Mouse (Mus musculus): ENCODE data around the gene Thoc5. TPM values are rescaled to one million over a fixed set of nuclear protein-coding genes. Genes with fewer than 3 reads are reported as not detected.

Thoc5 gene
- polyA plus RNA-seq, 1 experiment from 2014 or later, result 57.9 TPM

DNA sequence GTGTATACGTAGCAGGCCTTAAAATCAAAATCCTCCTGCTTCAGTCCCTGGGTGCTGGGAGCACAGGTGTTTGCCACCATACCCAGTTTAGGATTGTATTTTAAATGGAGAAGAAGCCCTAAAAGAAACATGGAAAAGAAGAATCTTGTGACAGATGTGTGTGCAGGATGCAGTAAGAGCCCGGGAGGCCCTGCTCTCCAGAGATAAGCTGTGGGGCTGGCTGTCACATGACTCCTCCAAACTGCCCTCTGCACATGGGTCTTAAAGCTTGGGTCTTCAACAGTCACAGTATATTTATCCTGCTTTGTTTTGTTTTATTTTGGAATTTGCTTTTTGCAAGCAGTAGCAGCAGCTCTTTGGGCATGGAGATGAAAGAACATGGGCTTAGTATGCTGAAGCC lies 72.4 kb downstream of the Thoc5 start:
- H3K4me3 ChIP-seq, result no peak overlapping the region
- H3K27ac ChIP-seq (replicated peaks), result no peak overlapping the region
- H3K27me3 ChIP-seq (ENCODE audit: low read depth, poor library complexity, severe bottlenecking), result no peaks in the 10 kb centered on the region
- H3K36me3 ChIP-seq, result no peaks in the 10 kb centered on the region
- no peaks in the 10 kb centered on the region for H3K9me3 ChIP-seq (replicated peaks)
- H3K4me1 ChIP-seq, result 0 out of 2 replicates have a peak, but pooled peaks cover 9% of the 10 kb centered on the region
- 61% methylated on average over 2 of the region's 2 CpGs for WGBS
- no peak for DNase-seq (ENCODE audit: low spot score)

DNA sequence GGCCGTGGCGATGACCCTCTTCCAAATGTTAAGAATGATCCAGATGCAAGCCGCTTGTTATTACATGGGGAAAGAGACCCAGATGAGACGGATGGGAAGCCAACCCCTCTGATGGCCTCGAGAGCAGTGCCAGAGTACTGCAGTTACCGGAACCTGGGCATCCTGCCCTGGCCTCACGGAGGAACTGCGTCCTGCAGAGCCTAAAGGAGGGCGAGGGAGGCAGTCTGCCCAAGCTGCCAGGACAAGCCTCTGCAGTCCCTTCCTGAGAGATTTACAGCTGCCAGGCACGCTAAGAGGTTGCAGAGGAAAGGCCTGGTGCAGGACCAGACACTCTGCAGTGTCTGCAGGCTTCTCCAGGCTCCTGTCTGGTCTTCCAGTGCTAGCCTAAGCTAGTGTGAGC lies 73.3 kb downstream of the Thoc5 start:
- Histone ChIP-seq H3K4me3 (no peak overlapping the region), H3K36me3 (no peaks in the 10 kb centered on the region), H3K27ac (replicated peaks) (no peak overlapping the region), H3K4me1 (0 out of 2 replicates have a peak, but pooled peaks cover 9% of the 10 kb centered on the region), H3K9me3 (replicated peaks) (no peaks in the 10 kb centered on the region), H3K27me3 (ENCODE audit: low read depth, poor library complexity, severe bottlenecking) (no peaks in the 10 kb centered on the region)
- WGBS, result 80% methylated on average over 10 of the region's 10 CpGs
- no peak for DNase-seq (ENCODE audit: low spot score)

DNA sequence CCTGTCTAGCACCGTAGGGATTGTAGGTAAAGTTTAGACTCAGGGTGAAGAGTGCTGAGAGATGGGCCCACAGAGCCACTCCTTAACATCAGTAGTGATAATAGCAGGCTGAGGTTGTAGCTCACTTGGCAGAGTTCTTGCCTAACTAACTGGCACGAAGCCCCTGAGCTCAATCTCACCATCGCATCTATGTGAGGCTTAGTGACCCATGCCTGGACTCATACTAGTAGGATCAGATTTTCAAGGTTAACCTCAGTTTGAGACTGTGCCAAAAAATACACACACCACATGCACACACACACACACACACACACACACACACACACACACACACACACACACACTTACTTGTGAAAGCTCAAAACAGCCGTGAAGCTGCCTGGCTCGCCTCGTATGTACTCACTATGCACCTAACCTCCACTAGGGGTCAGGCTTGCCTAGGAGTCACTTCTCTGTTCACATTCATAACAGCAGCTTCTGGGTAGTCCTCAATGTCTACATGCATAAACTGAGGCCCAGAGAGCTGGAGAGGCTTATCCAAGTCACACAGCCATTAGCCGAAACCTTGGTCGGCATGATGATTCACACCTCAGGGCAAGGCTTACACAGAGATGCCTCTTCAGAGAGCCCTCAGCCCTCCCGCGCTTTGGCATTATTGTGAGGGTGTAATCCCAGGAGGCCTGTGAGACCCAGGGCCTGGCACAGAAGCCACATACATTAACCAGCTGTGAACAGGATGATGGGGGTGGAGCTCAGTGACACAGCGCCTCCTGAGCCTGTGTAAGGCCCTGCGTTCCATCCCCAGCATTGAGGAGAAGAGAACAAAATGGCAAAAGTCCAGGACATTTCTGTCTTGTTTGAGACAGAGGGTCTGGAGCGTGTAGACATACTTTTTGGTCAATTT lies 78.1 kb downstream of the Thoc5 start:
- peak; percentile 53 for DNase-seq (ENCODE audit: low spot score)
- no peaks in the 10 kb centered on the region for H3K36me3 ChIP-seq
- peaks cover 14% of the 10 kb centered on the region; the same call in 1 of the 2 replicates for H3K27me3 ChIP-seq (ENCODE audit: low read depth, poor library complexity, severe bottlenecking)
- peaks cover 4% of the 10 kb centered on the region; the same call in 1 of the 2 replicates for H3K4me1 ChIP-seq
- no peak overlapping the region for H3K27ac ChIP-seq (replicated peaks)
- no peak overlapping the region for H3K4me3 ChIP-seq
- 64% methylated on average over 13 of the region's 13 CpGs for WGBS
- H3K9me3 ChIP-seq (replicated peaks), result no peaks in the 10 kb centered on the region

DNA sequence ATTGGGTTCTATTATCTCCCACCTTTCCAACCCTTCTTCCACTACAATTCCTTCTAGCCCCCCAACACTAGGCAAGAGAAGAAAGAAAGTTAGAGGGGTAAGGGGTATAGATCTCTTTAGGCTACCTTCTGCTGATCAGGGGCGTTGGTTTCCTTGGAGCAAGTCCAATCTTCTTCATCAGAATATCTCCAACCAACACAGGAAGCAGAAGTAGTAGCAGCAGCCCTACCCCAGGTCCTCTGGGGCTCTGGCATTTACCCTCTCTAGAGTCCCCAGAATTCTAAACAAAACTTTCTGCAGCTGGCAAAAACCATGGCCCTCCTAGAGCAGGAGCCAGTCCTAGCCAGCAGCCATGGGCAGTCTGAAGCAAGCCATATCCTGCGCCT lies 78.7 kb downstream of the Thoc5 start:
- H3K27me3 ChIP-seq (ENCODE audit: low read depth, poor library complexity, severe bottlenecking), result peaks cover 14% of the 10 kb centered on the region; the same call in 1 of the 2 replicates
- WGBS, result 92% methylated on average over 2 of the region's 2 CpGs
- H3K36me3 ChIP-seq, result no peaks in the 10 kb centered on the region
- DNase-seq (ENCODE audit: low spot score), result no peak
- no peak overlapping the region for H3K4me3 ChIP-seq
- H3K4me1 ChIP-seq, result peaks cover 4% of the 10 kb centered on the region; the same call in 1 of the 2 replicates
- H3K9me3 ChIP-seq (replicated peaks), result no peaks in the 10 kb centered on the region
- no peak overlapping the region for H3K27ac ChIP-seq (replicated peaks)

DNA sequence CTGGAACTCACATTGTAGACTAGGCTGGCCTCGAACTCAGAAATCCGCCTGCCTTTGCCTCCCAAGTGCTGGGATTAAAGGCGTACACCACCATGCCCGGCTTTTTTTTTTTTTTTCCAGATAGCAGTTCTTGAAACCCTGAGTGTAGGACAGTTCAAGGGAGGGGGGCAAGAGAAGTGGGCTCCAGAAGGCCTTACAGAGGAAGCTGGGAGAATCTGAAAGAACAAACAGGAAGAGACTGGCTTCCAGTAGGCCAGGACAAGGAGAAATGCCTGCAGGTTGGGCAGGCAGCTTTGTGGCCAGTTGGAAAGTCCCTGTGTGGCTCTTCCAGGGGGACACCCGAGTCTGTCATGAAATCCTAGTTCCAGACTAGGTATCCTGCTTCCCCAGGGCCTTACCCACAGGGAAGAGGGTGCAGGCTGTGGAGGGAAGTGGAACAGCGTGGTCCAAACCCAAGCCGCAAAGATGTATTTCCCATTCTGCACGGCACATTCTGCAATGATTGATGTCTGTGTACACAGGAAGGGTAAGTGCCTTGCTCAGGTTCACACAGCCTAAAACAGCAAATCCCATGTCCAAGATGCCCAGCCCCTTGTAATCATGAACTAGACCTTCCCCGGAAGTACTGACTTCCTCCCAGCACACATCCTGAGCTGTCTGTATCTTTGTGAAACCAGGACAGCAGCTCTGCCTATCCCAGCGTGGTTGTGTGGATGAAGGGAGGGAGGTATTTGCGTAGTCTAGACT lies 79.4 kb downstream of the Thoc5 start:
- H3K36me3 ChIP-seq, result no peaks in the 10 kb centered on the region
- peaks cover 4% of the 10 kb centered on the region; the same call in 1 of the 2 replicates for H3K4me1 ChIP-seq
- H3K9me3 ChIP-seq (replicated peaks), result no peaks in the 10 kb centered on the region
- WGBS, result 83% methylated on average over 11 of the region's 11 CpGs
- H3K27ac ChIP-seq (replicated peaks), result no peak overlapping the region
- H3K4me3 ChIP-seq, result no peak overlapping the region
- H3K27me3 ChIP-seq (ENCODE audit: low read depth, poor library complexity, severe bottlenecking), result peaks cover 14% of the 10 kb centered on the region; the same call in 1 of the 2 replicates
- no peak for DNase-seq (ENCODE audit: low spot score)

DNA sequence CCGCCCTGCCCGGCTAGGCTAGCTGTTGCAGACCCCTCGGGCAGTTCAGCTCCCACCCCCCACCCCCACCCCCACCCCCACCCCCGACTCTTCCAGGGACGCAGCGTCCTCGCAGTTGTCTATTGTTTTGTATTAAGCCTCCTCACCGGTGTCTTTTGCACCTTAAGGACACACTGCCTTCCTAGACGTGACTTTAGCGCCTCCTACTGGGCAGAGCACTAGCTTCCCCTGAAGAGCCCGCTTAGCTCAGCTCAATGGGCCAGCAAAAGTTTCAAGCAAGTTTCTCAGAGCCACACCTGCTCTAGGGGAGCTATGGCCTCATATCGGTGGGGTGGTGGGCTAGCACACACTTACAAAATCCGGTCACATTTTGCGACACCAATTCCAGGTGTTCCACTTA lies 80.5 kb downstream of the Thoc5 start:
- peak; percentile 64 for DNase-seq (ENCODE audit: low spot score)
- 5% methylated on average over 14 of the region's 14 CpGs for WGBS
- Histone ChIP-seq H3K4me1 (peaks cover 8% of the 10 kb centered on the region; the same call in 1 of the 2 replicates), H3K9me3 (replicated peaks) (no peaks in the 10 kb centered on the region), H3K4me3 (peak overlapping the region; percentile 30), H3K36me3 (no peaks in the 10 kb centered on the region), H3K27me3 (ENCODE audit: low read depth, poor library complexity, severe bottlenecking) (peaks cover 14% of the 10 kb centered on the region; the same call in 1 of the 2 replicates), H3K27ac (replicated peaks) (no peak overlapping the region)

Small RNA genes lying within 50 kb of the gene (microRNA-seq; reads per million reads assigned to microRNA genes)
- 0.90 reads per million for gene Mir6918

Other genes with a start within 250 kb of the Thoc5 start
- 639 and 680 TPM in 2 replicates for gene Uqcr10, start 191.0 kb upstream of the Thoc5 start, polyA plus RNA-seq (2016; fragmentation: Nextera tagmentation; extraction: Ambion mirVana)
- gene Zmat5, start 190.6 kb upstream of the Thoc5 start, polyA plus RNA-seq (2016; fragmentation: Nextera tagmentation; extraction: Ambion mirVana), result 83.9 and 86.7 TPM in 2 replicates
- 0.11 and 0.22 TPM in 2 replicates for gene Cabp7, start 148.5 kb upstream of the Thoc5 start, polyA plus RNA-seq (2016; fragmentation: Nextera tagmentation; extraction: Ambion mirVana)
- gene Nf2, start 45.8 kb upstream of the Thoc5 start, polyA plus RNA-seq (2016; fragmentation: Nextera tagmentation; extraction: Ambion mirVana), result 55.5 and 65.1 TPM in 2 replicates
- 70.8 and 81.2 TPM in 2 replicates for gene Nipsnap1, start 21.4 kb upstream of the Thoc5 start, polyA plus RNA-seq (2016; fragmentation: Nextera tagmentation; extraction: Ambion mirVana)
- gene Nefh, start 52.7 kb downstream of the Thoc5 start, polyA plus RNA-seq (2016; fragmentation: Nextera tagmentation; extraction: Ambion mirVana), result 0.23 and 0.29 TPM in 2 replicates
- gene Ap1b1, start 91.5 kb downstream of the Thoc5 start, polyA plus RNA-seq (2016; fragmentation: Nextera tagmentation; extraction: Ambion mirVana), result 62.2 and 68.4 TPM in 2 replicates
- 0.44 and 1.2 TPM in 2 replicates for gene Rasl10a, start 162.8 kb downstream of the Thoc5 start, polyA plus RNA-seq (2016; fragmentation: Nextera tagmentation; extraction: Ambion mirVana)
- gene Gas2l1, start 170.0 kb downstream of the Thoc5 start, polyA plus RNA-seq (2016; fragmentation: Nextera tagmentation; extraction: Ambion mirVana), result 22.0 and 23.6 TPM in 2 replicates
- 33.0 and 33.6 TPM in 2 replicates for gene Rhbdd3, start 203.6 kb downstream of the Thoc5 start, polyA plus RNA-seq (2016; fragmentation: Nextera tagmentation; extraction: Ambion mirVana)
- 903 and 985 TPM in 2 replicates for gene Ewsr1, start 203.9 kb downstream of the Thoc5 start, polyA plus RNA-seq (2016; fragmentation: Nextera tagmentation; extraction: Ambion mirVana)

Measured in midbrain, embryonic 10.5 days (tissue).